9 mouse cellular contexts compared by ENCODE assay signal in the genomic region with DNA sequence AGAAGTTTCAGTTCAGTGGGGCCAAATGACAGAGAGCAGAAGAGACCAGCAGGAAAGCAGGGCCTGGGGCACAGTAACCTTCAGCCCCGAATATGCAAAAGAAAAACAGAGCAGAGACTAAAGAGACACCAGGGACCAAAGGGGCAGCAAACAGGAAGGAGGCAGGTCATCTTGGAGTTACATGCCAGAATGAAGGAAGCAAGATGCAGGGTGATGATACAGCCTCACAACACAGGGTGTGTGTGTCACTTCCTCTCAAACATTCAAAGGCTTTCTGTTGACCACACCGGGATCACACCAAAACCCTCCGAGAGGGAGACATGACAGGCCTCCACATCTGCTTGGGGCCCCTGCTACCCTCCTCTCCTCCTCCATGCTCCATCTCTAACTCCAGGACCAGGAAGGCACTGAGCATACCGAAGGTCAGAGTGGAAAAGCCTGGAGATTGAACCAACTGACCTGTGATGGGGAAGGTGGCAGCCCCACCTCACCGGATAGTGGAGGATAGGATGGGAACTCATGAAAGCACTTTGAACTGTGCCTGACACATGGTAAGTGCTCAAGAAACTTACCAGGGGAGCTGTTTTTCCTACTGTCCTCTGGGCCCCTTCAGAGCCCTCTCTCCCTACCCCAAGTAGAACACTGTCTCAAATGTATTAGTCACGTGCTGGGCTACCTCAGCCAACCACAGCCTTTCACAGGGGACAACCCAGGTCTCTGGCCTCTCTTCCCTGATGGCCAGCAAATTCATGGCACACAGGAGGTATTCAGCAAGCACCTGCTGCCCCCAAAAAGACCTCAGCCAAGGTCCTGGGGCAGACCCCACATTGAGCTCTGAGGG. TPM values are rescaled to one million over a fixed set of nuclear protein-coding genes. Genes with fewer than 3 reads are reported as not detected.
DNase-seq lines count a peak whose midpoint lies in the region; ATAC-seq lines count a peak whose summit lies in the region.
"Had no signal": no experiment of that assay in that cellular context is flagged by ENCODE, and none has a peak within 500 bp of the region (broad histone marks: within the 10 kb centered on the region; RNA-seq: fewer than 3 reads in every experiment).

No protein-coding gene starts in this region.

- H3K4me3 ChIP-seq in forebrain, embryonic 12.5 days (replicated peaks): no peak overlapping the region
- no peak overlapping the region for H3K4me3 ChIP-seq in forebrain, embryonic 16.5 days (replicated peaks; ENCODE audit: low read length)
- no peak overlapping the region for H3K4me3 ChIP-seq in neural tube, embryonic 12.5 days
- H3K4me3 ChIP-seq in limb, embryonic 15.5 days: no peak overlapping the region

- DNase-seq in neural tube, embryonic 10.5 days (ENCODE audit: extremely low spot score, low spot score): no peak
- DNase-seq in adrenal gland, postnatal 10 days: no peak
- DNase-seq in cerebellum, adult 8-10 months: no peak
- DNase-seq in ovary, postnatal 14 days (ENCODE audit: low spot score): no peak
- DNase-seq: cerebellum, adult 11 months had no signal

- H3K9me3 ChIP-seq in forebrain, embryonic 12.5 days: no peaks in the 10 kb centered on the region
- H3K9me3 ChIP-seq in forebrain, embryonic 16.5 days (ENCODE audit: control insufficient read depth, low read length): no peaks in the 10 kb centered on the region
- no peaks in the 10 kb centered on the region for H3K9me3 ChIP-seq in neural tube, embryonic 12.5 days
- no peaks in the 10 kb centered on the region for H3K9me3 ChIP-seq in limb, embryonic 15.5 days

- no peak overlapping the region for H3K27ac ChIP-seq in forebrain, embryonic 12.5 days
- H3K27ac ChIP-seq in forebrain, embryonic 16.5 days (ENCODE audit: low read length): no peak overlapping the region
- no peak overlapping the region for H3K27ac ChIP-seq in neural tube, embryonic 12.5 days
- peak overlapping the region; percentile 62 for H3K27ac ChIP-seq in limb, embryonic 15.5 days

- no peak overlapping the region; the same call in 1 of the 2 replicates for H3K9ac ChIP-seq in forebrain, embryonic 12.5 days
- no peak overlapping the region for H3K9ac ChIP-seq in forebrain, embryonic 16.5 days (replicated peaks; ENCODE audit: low read depth, low read length)
- H3K9ac ChIP-seq in neural tube, embryonic 12.5 days: peak overlapping the region; percentile 48; the same call in 1 of the 2 replicates
- H3K9ac ChIP-seq in limb, embryonic 15.5 days: no peak overlapping the region

- H3K27me3 ChIP-seq in forebrain, embryonic 12.5 days: peaks cover 15% of the 10 kb centered on the region
- no peaks in the 10 kb centered on the region for H3K27me3 ChIP-seq in forebrain, embryonic 16.5 days (replicated peaks; ENCODE audit: control insufficient read depth, insufficient read depth, low read length)
- 0 out of 2 replicates have a peak, but pooled peaks cover 3% of the 10 kb centered on the region for H3K27me3 ChIP-seq in neural tube, embryonic 12.5 days (replicated peaks)
- H3K27me3 ChIP-seq in limb, embryonic 15.5 days: no peaks in the 10 kb centered on the region

- H3K4me2 ChIP-seq in forebrain, embryonic 12.5 days: peak overlapping the region; percentile 8; the same call in 1 of the 2 replicates
- H3K4me2 ChIP-seq in forebrain, embryonic 16.5 days (ENCODE audit: low read length): no peak overlapping the region
- peak overlapping the region; percentile 88 for H3K4me2 ChIP-seq in neural tube, embryonic 12.5 days (replicated peaks)
- H3K4me2 ChIP-seq in limb, embryonic 15.5 days: peak overlapping the region; percentile 25; the same call in 1 of the 2 replicates

- 86% methylated on average over 6 of the region's 6 CpGs for WGBS in forebrain, embryonic 12.5 days
- WGBS in forebrain, embryonic 16.5 days: 84% methylated on average over 6 of the region's 6 CpGs
- 68% methylated on average over 6 of the region's 6 CpGs for WGBS in neural tube, embryonic 12.5 days
- WGBS in limb, embryonic 15.5 days: 71% methylated on average over 6 of the region's 6 CpGs

- peaks cover 11% of the 10 kb centered on the region for H3K36me3 ChIP-seq in forebrain, embryonic 12.5 days (replicated peaks)
- H3K36me3 ChIP-seq in forebrain, embryonic 16.5 days (ENCODE audit: control insufficient read depth, insufficient read depth): no peaks in the 10 kb centered on the region
- H3K36me3 ChIP-seq in neural tube, embryonic 12.5 days: peaks cover 3% of the 10 kb centered on the region; the same call in 1 of the 2 replicates
- H3K36me3 ChIP-seq in limb, embryonic 15.5 days: 0 out of 2 replicates have a peak, but pooled peaks cover 13% of the 10 kb centered on the region

- ATAC-seq in forebrain, embryonic 12.5 days (ENCODE audit: low FRiP score): no peak
- ATAC-seq in forebrain, embryonic 16.5 days: no peak
- ATAC-seq in neural tube, embryonic 12.5 days (ENCODE audit: low FRiP score, low read depth): no peak
- no peak for ATAC-seq in limb, embryonic 15.5 days (ENCODE audit: insufficient number of reproducible peaks, low FRiP score, low TSS enrichment, low read depth)

- H3K4me1 ChIP-seq in forebrain, embryonic 12.5 days: peaks cover 38% of the 10 kb centered on the region
- peaks cover 35% of the 10 kb centered on the region for H3K4me1 ChIP-seq in forebrain, embryonic 16.5 days (replicated peaks; ENCODE audit: control insufficient read depth, insufficient read depth, low read length)
- H3K4me1 ChIP-seq in neural tube, embryonic 12.5 days: peaks cover 35% of the 10 kb centered on the region
- peaks cover 52% of the 10 kb centered on the region for H3K4me1 ChIP-seq in limb, embryonic 15.5 days

RNA-seq across cellular contexts. Expression of gene Tmem184b, which starts 3.0 kb away (rescaled TPM):
- polyA plus RNA-seq in forebrain, embryonic 12.5 days (2016; fragmentation: Nextera tagmentation; extraction: Ambion mirVana): 41.3 and 43.6 TPM in 2 replicates
- polyA plus RNA-seq in forebrain, embryonic 16.5 days (2015; fragmentation: Nextera tagmentation; extraction: Ambion mirVana): 43.4 and 44.0 TPM in 2 replicates
- 44.3 and 50.4 TPM in 2 replicates for polyA plus RNA-seq in neural tube, embryonic 12.5 days (2016; fragmentation: Nextera tagmentation; extraction: Ambion mirVana)
- 87.5 and 99.8 TPM in 2 replicates for polyA plus RNA-seq in limb, embryonic 15.5 days (2015; fragmentation: Nextera tagmentation; extraction: Ambion mirVana)
- 10 to 100 TPM; 51.4 to 56.6 TPM for total RNA-seq in adrenal gland, postnatal 10 days (2021)

RNA-seq across cellular contexts. Expression of gene Maff, which starts 53.9 kb away (rescaled TPM):
- 1.2 and 2.0 TPM in 2 replicates for polyA plus RNA-seq in forebrain, embryonic 12.5 days (2016; fragmentation: Nextera tagmentation; extraction: Ambion mirVana)
- 0.97 and 1.1 TPM in 2 replicates for polyA plus RNA-seq in forebrain, embryonic 16.5 days (2015; fragmentation: Nextera tagmentation; extraction: Ambion mirVana)
- polyA plus RNA-seq in neural tube, embryonic 12.5 days (2016; fragmentation: Nextera tagmentation; extraction: Ambion mirVana): 0.92 and 1.4 TPM in 2 replicates
- 4.2 and 4.7 TPM in 2 replicates for polyA plus RNA-seq in limb, embryonic 15.5 days (2015; fragmentation: Nextera tagmentation; extraction: Ambion mirVana)
- 10 to 100 TPM in 1 of 2 experiments, 1 to 10 TPM in 1; 3.6 to 10.8 TPM for total RNA-seq in adrenal gland, postnatal 10 days (2021)

RNA-seq across cellular contexts. Expression of gene Csnk1e, which starts 55.0 kb away (rescaled TPM):
- polyA plus RNA-seq in forebrain, embryonic 12.5 days (2016; fragmentation: Nextera tagmentation; extraction: Ambion mirVana): 245 and 267 TPM in 2 replicates
- 234 and 240 TPM in 2 replicates for polyA plus RNA-seq in forebrain, embryonic 16.5 days (2015; fragmentation: Nextera tagmentation; extraction: Ambion mirVana)
- 303 and 308 TPM in 2 replicates for polyA plus RNA-seq in neural tube, embryonic 12.5 days (2016; fragmentation: Nextera tagmentation; extraction: Ambion mirVana)
- polyA plus RNA-seq in limb, embryonic 15.5 days (2015; fragmentation: Nextera tagmentation; extraction: Ambion mirVana): 81.0 and 82.7 TPM in 2 replicates
- total RNA-seq in adrenal gland, postnatal 10 days (2021): 10 to 100 TPM; 65.7 to 77.7 TPM
